Mouse (Mus musculus) CH12.LX (cell line): ENCODE results near the gene Fads3. TPM values are rescaled to one million over a fixed set of nuclear protein-coding genes. Genes with fewer than 3 reads are reported as not detected.

Source experiments
- DNase-seq: peaks from one replicate; pipeline ENCODE4 v3.0.0-alpha.2; 2013; ENCODE audit errors: extremely low read depth
- H3K27ac ChIP-seq: 2 replicates; pipeline ENCODE4 v1.5.1; 2012; ENCODE audit warnings: low read depth, mild to moderate bottlenecking, control low read depth, moderate library complexity; ENCODE audit not compliant: insufficient read depth
- H3K27me3 ChIP-seq: replicated peaks from 2 replicates; pipeline ENCODE3; 2012; ENCODE audit warnings: inconsistent platforms
- H3K36me3 ChIP-seq, 2 experiments: replicated peaks in 1 of 2; 2 replicates each; pipeline versions ENCODE3 to v1.6.1; 2012; ENCODE audit warnings: inconsistent platforms in 1 of 2, low read length in 1 of 2, mild to moderate bottlenecking in 1 of 2, mixed read lengths in 1 of 2, moderate library complexity in 1 of 2; ENCODE audit not compliant: control insufficient read depth in 1 of 2, insufficient read depth in 1 of 2
- H3K4me1 ChIP-seq, 2 experiments: 2 replicates each; pipeline ENCODE4 v1.6.1; 2012; ENCODE audit warnings: inconsistent platforms in 1 of 2, moderate library complexity in 1 of 2; ENCODE audit not compliant: insufficient read depth in 2 of 2, control insufficient read depth in 1 of 2
- H3K4me2 ChIP-seq: 2 replicates; pipeline ENCODE4 v1.6.1; 2012; ENCODE audit warnings: low read depth, mild to moderate bottlenecking, control low read depth; ENCODE audit not compliant: poor library complexity, insufficient read depth, severe bottlenecking
- H3K4me3 ChIP-seq, 3 experiments: fragments of 150-350 bp in 1 of 3; sonication (generic) in 1 of 3; replicated peaks in 1 of 3; 2 replicates each; pipeline versions ENCODE3 to v1.5.1; 2011 to 2012; ENCODE audit warnings: low read depth in 2 of 3, low read length in 2 of 3, mild to moderate bottlenecking in 2 of 3, moderate library complexity in 2 of 3, control low read depth in 1 of 3, improper control_type of control experiment in 1 of 3, inconsistent platforms in 1 of 3, mixed read lengths in 1 of 3; ENCODE audit not compliant: poor library complexity in 1 of 3
- H3K79me2 ChIP-seq: replicated peaks from 2 replicates; pipeline ENCODE4 v1.6.1; 2012; ENCODE audit warnings: mild to moderate bottlenecking, moderate library complexity; ENCODE audit not compliant: control insufficient read depth, poor library complexity, insufficient read depth, severe bottlenecking; ENCODE audit errors: extremely low read depth
- H3K9ac ChIP-seq: 2 replicates; pipeline ENCODE4 v1.6.1; 2012; ENCODE audit warnings: low read depth, mild to moderate bottlenecking, control low read depth, moderate library complexity; ENCODE audit not compliant: insufficient read depth
- H3K9me3 ChIP-seq: replicated peaks from 2 replicates; pipeline ENCODE3; 2012; ENCODE audit warnings: low read length, inconsistent platforms, mixed read lengths
- CHD2 ChIP-seq: IDR thresholded peaks from 2 replicates; pipeline ENCODE4 v1.6.1; 2011; ENCODE audit warnings: low read length, improper control_type of control experiment
- CTCF ChIP-seq, 2 experiments: IDR thresholded peaks in 1 of 2; conservative IDR thresholded peaks in 1 of 2; 2 replicates each; pipeline ENCODE4 v1.5.1; 2011 to 2012; ENCODE audit warnings: low read depth in 2 of 2, low read length in 2 of 2, improper control_type of control experiment in 1 of 2, inconsistent platforms in 1 of 2, mild to moderate bottlenecking in 1 of 2, moderate library complexity in 1 of 2
- ETS1 ChIP-seq: conservative IDR thresholded peaks from 2 replicates; pipeline ENCODE4 v1.6.1; 2012; ENCODE audit warnings: low read depth, mild to moderate bottlenecking, inconsistent platforms, low read length, improper control_type of control experiment, moderate library complexity
- HCFC1 ChIP-seq: IDR thresholded peaks from 2 replicates; pipeline ENCODE4 v1.6.1; 2012; ENCODE audit warnings: low read depth, mild to moderate bottlenecking, inconsistent platforms, low read length, improper control_type of control experiment
- IRF4 ChIP-seq: IDR thresholded peaks from 2 replicates; pipeline ENCODE4 v1.6.1; 2014; ENCODE audit warnings: low read depth, mild to moderate bottlenecking, inconsistent platforms, low read length, improper control_type of control experiment
- JUN ChIP-seq: IDR thresholded peaks from 2 replicates; pipeline ENCODE4 v1.6.1; 2011; ENCODE audit warnings: low read depth, mild to moderate bottlenecking, low read length, improper control_type of control experiment, moderate library complexity; ENCODE audit not compliant: insufficient read depth
- JUND ChIP-seq: conservative IDR thresholded peaks from 2 replicates; pipeline ENCODE4 v1.6.1; 2011; ENCODE audit warnings: low read depth, low read length, improper control_type of control experiment
- MAX ChIP-seq: IDR thresholded peaks from 2 replicates; pipeline ENCODE4 v1.6.1; 2011; ENCODE audit warnings: low read length, improper control_type of control experiment
- MEF2A ChIP-seq: IDR thresholded peaks from 2 replicates; pipeline ENCODE4 v1.6.1; 2014; ENCODE audit warnings: low read depth, mild to moderate bottlenecking, inconsistent platforms, low read length, improper control_type of control experiment, borderline replicate concordance
- MXI1 ChIP-seq: IDR thresholded peaks from 2 replicates; pipeline ENCODE4 v1.6.1; 2011; ENCODE audit warnings: mild to moderate bottlenecking, low read depth, low read length, improper control_type of control experiment
- NRF1 ChIP-seq: IDR thresholded peaks from 2 replicates; pipeline ENCODE4 v1.6.1; 2014; ENCODE audit warnings: low read depth, mild to moderate bottlenecking, inconsistent platforms, low read length, improper control_type of control experiment, moderate library complexity
- PAX5 ChIP-seq: IDR thresholded peaks from 2 replicates; pipeline ENCODE4 v1.6.1; 2012; ENCODE audit warnings: low read length, inconsistent platforms, mixed read lengths
- POLR2AphosphoS2 ChIP-seq: IDR thresholded peaks from 2 replicates; pipeline ENCODE4 v1.6.1; 2011; ENCODE audit warnings: low read depth, low read length, improper control_type of control experiment
- RAD21 ChIP-seq: IDR thresholded peaks from 2 replicates; pipeline ENCODE4 v1.6.1; 2011; ENCODE audit warnings: low read depth, mild to moderate bottlenecking, low read length, improper control_type of control experiment, moderate library complexity
- RCOR1 ChIP-seq: conservative IDR thresholded peaks from 2 replicates; pipeline ENCODE4 v1.6.1; 2012; ENCODE audit warnings: low read depth, mild to moderate bottlenecking, inconsistent platforms, low read length, improper control_type of control experiment
- SMC3 ChIP-seq: IDR thresholded peaks from 2 replicates; pipeline ENCODE4 v1.6.1; 2011; ENCODE audit warnings: low read depth, low read length, improper control_type of control experiment
- TBP ChIP-seq: conservative IDR thresholded peaks from 2 replicates; pipeline ENCODE4 v1.6.1; 2011; ENCODE audit warnings: low read depth, low read length, improper control_type of control experiment
- TCF12 ChIP-seq: IDR thresholded peaks from 2 replicates; pipeline ENCODE4 v1.6.1; 2014; ENCODE audit warnings: low read depth, mild to moderate bottlenecking, inconsistent platforms, low read length, improper control_type of control experiment
- USF1 ChIP-seq: IDR thresholded peaks from 2 replicates; pipeline ENCODE4 v1.6.1; 2014; ENCODE audit warnings: low read depth, mild to moderate bottlenecking, inconsistent platforms, low read length, improper control_type of control experiment
- USF2 ChIP-seq: conservative IDR thresholded peaks from 2 replicates; pipeline ENCODE4 v1.6.1; 2011; ENCODE audit warnings: low read depth, low read length, improper control_type of control experiment
- ZKSCAN1 ChIP-seq: IDR thresholded peaks from 2 replicates; pipeline ENCODE4 v1.6.1; 2012; ENCODE audit warnings: low read depth, inconsistent platforms, low read length, improper control_type of control experiment, borderline replicate concordance
- ZMIZ1 ChIP-seq: IDR thresholded peaks from 2 replicates; pipeline ENCODE4 v1.6.1; 2012; ENCODE audit warnings: low read depth, mild to moderate bottlenecking, inconsistent platforms, low read length, improper control_type of control experiment
- ZNF384 ChIP-seq: IDR thresholded peaks from 2 replicates; pipeline ENCODE4 v1.6.1; 2012; ENCODE audit warnings: low read depth, low read length, improper control_type of control experiment, inconsistent platforms
- dilution Hi-C: fragments of 300-500 bp; cut with MboI; formaldehyde crosslinking; loops from 2 replicates; pipeline ENCODE4 v1.14.3; 2020; ENCODE audit warnings: low sequenced_read_pairs; ENCODE audit not compliant: extremely low pct_unique_long_range_greater_than_20kb, extremely low pct_ligation_motif_present
- in situ Hi-C: fragments of 300-500 bp; cut with MboI; formaldehyde crosslinking; loops from 3 replicates; pipeline ENCODE4 v1.14.3; 2019; ENCODE audit warnings: low sequenced_read_pairs, low pct_ligation_motif_present, low pct_unique_long_range_greater_than_20kb, mixed read lengths
- polyA plus RNA-seq: library from polyadenylated mRNA; unstranded; fragments of >175 nt; gene quantifications from 2 replicates; pipeline ENCODE4 v1.2.1, GENCODE M21; 2012; ENCODE audit warnings: low read depth; ENCODE audit not compliant: insufficient read length
- total RNA-seq, 2 experiments: library from RNA; depleted of rRNA; stranded (reverse); fragments of 300-350 nt in 1 of 2; fragments of >200 nt in 1 of 2; gene quantifications; 2 replicates each; pipeline ENCODE4 v1.2.3; 2012 to 2014

Gene Fads3
- total and polyA plus RNA-seq, 3 experiments: 0.29 to 1.1 TPM; not detected in 1

DNA sequence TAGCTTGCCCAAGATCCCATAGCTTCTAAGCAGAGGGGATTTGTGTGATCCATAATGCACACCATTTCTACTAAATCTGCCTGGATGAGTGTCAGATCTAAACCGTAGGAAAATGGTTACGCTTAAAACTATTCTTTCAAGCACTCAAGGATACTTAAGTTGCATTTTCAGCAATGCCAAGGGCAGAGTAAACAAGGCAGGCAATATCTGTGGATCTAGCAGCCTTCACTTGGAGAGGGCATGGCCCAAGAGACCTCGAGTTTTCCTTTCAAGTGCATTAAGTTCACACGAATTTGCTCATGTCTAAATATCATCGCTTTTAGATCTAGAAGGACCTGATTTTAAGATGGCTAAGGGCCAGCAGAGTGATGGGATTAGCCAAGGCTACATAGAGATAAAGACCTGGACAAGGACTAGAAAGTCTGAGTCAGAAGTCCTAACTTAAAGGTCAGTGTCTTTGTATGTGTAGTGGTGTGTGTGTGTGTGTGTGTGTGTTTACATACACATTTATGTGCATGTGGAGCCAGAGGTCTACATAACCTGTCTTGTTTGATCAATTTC is 65.8 kb downstream of the Fads3 start:
- in situ Hi-C loops (no loop called here), dilution Hi-C loops (no loop called here)
- Histone ChIP-seq H3K4me1 (no peaks in the 10 kb centered on the region), H3K27ac (no peak overlapping the region), H3K36me3 (no peaks in the 10 kb centered on the region), H3K27me3 (no peaks in the 10 kb centered on the region), H3K4me2 (no peak overlapping the region), H3K4me3 (no peak overlapping the region), H3K9me3 (no peaks in the 10 kb centered on the region), H3K79me2 (no peaks in the 10 kb centered on the region), H3K9ac (no peak overlapping the region)
- no peak for TF ChIP-seq PAX5
- TF ChIP-seq USF1: no peak
- TF ChIP-seq MEF2A: no peak
- no peak for TF ChIP-seq CHD2
- TF ChIP-seq JUN: no peak
- no peak for TF ChIP-seq JUND
- TF ChIP-seq IRF4: no peak
- TF ChIP-seq CTCF (conservative IDR thresholded peaks at IDR 0.05 in 1 of 2, IDR thresholded peaks at IDR 0.05 in 1 of 2; ENCODE audit: low read depth in 2 of 2, low read length in 2 of 2): no peak
- TF ChIP-seq TCF12: no peak
- TF ChIP-seq SMC3: no peak
- TF ChIP-seq MXI1: no peak
- no peak for TF ChIP-seq MAX
- no peak for TF ChIP-seq TBP
- TF ChIP-seq ZNF384: no peak
- no peak for TF ChIP-seq RCOR1
- TF ChIP-seq RAD21: no peak
- no peak for DNase-seq

DNA sequence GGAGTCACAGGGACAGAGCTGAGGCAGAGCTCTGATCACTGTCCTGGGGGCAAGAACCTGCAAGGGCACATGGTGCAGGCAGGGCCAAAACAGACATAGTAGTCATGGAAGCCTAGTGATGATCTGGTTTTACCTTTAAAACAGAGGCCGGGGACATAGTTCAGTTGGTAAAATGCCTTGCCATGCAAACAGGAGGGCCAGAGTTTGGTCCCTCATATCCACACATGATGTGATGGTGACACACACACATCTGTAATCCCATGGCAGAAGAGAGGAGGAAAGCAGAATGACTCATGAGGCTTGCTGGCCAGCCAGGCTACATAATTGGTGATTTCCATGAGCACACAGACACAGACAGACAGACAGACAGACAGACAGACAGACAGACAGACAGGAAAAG is 66.8 kb downstream of the Fads3 start:
- Histone ChIP-seq H3K9ac (no peak overlapping the region), H3K27me3 (no peaks in the 10 kb centered on the region), H3K9me3 (no peaks in the 10 kb centered on the region), H3K4me2 (no peak overlapping the region), H3K4me3 (no peak overlapping the region), H3K36me3 (no peaks in the 10 kb centered on the region), H3K27ac (no peak overlapping the region), H3K79me2 (no peaks in the 10 kb centered on the region), H3K4me1 (no peaks in the 10 kb centered on the region)
- TF ChIP-seq HCFC1: no peak
- TF ChIP-seq ZMIZ1: no peak
- TF ChIP-seq IRF4: no peak
- TF ChIP-seq USF2: no peak
- no peak for TF ChIP-seq ETS1
- TF ChIP-seq ZKSCAN1: no peak
- no peak for TF ChIP-seq CHD2
- no peak for TF ChIP-seq POLR2AphosphoS2
- TF ChIP-seq NRF1: no peak
- no peak for DNase-seq
- in situ Hi-C loops: no loop called here
- dilution Hi-C loops: no loop called here
